Mouse (Mus musculus) thymus, adult 2 months (tissue): ENCODE results near the gene Psap. TPM values are rescaled to one million over a fixed set of nuclear protein-coding genes. Genes with fewer than 3 reads are reported as not detected.

Source experiments
- DNase-seq: peaks from one replicate; pipeline ENCODE4 v3.0.0; 2021
- H3K27ac ChIP-seq: fragments of 200-500 bp; 2 replicates; pipeline ENCODE4 v1.5.1; 2012; ENCODE audit warnings: low read length, control low read depth; ENCODE audit not compliant: control insufficient read depth, insufficient read depth
- H3K27me3 ChIP-seq: fragments of 200-500 bp; 2 replicates; pipeline ENCODE4 v1.6.1; 2012; ENCODE audit warnings: mild to moderate bottlenecking, low read length, moderate library complexity, mixed read lengths; ENCODE audit not compliant: control insufficient read depth, insufficient read depth
- H3K36me3 ChIP-seq: fragments of 200-500 bp; 2 replicates; pipeline ENCODE4 v1.6.1; 2012; ENCODE audit warnings: mild to moderate bottlenecking, low read length, moderate library complexity; ENCODE audit not compliant: control insufficient read depth, insufficient read depth
- H3K4me1 ChIP-seq: fragments of 200-500 bp; replicated peaks from 2 replicates; pipeline ENCODE4 v1.6.1; 2012; ENCODE audit warnings: low read length; ENCODE audit not compliant: control insufficient read depth, insufficient read depth
- H3K4me3 ChIP-seq: fragments of 200-500 bp; 2 replicates; pipeline ENCODE4 v1.5.1; 2012; ENCODE audit warnings: mild to moderate bottlenecking, low read length, control low read depth, moderate library complexity; ENCODE audit not compliant: control insufficient read depth, insufficient read depth
- CTCF ChIP-seq: fragments of 200-500 bp; IDR thresholded peaks from 2 replicates; pipeline ENCODE4 v1.5.1; 2012; ENCODE audit warnings: mild to moderate bottlenecking, control low read depth, low read length, moderate library complexity, borderline replicate concordance; ENCODE audit not compliant: control insufficient read depth, poor library complexity, insufficient read depth; ENCODE audit errors: extremely low read depth
- POLR2A ChIP-seq: fragments of 200-500 bp; IDR thresholded peaks from 2 replicates; pipeline ENCODE4 v1.6.1; 2012; ENCODE audit warnings: mild to moderate bottlenecking, low read length, control low read depth, moderate library complexity; ENCODE audit not compliant: control insufficient read depth, poor library complexity, insufficient read depth; ENCODE audit errors: extremely low read depth
- WGBS: fragments of 180-500 bp; shearing (Covaris S2); methylation state at CpG from one replicate; pipeline ENCODE4 v1.1.7; 2018; 5-methylcytosine and 5-hydroxymethylcytosine counted together
- polyA plus RNA-seq: library from polyadenylated mRNA; depleted of rRNA; stranded (reverse); fragments of >200 nt; gene quantifications from 2 replicates; pipeline ENCODE4 v1.2.3, GENCODE M21; 2012

The Psap gene
- polyA plus RNA-seq, 1 experiment: 1,921 TPM

- TF ChIP-seq CTCF: no peak
- no peak for TF ChIP-seq POLR2A
- no peaks in the 10 kb centered on the region for H3K36me3 ChIP-seq
- no peaks in the 10 kb centered on the region for H3K4me1 ChIP-seq
- no peak for DNase-seq
- H3K27ac ChIP-seq: no peak overlapping the region
- no peaks in the 10 kb centered on the region for H3K27me3 ChIP-seq
- H3K4me3 ChIP-seq: no peak overlapping the region
- WGBS: 83% methylated on average over 4 of the region's 4 CpGs
These were observed 25.2 kb upstream of the Psap start for GRCm38 (mm10) chr10:60252187-60252586.

GRCm38 (mm10) chr10:60252606-60253005 lies 24.8 kb upstream of the Psap start:
- Histone ChIP-seq H3K36me3 (no peaks in the 10 kb centered on the region), H3K27me3 (no peaks in the 10 kb centered on the region), H3K27ac (no peak overlapping the region), H3K4me1 (no peaks in the 10 kb centered on the region), H3K4me3 (no peak overlapping the region)
- DNase-seq: no peak
- TF ChIP-seq CTCF (no peak), POLR2A (no peak)
- 54% methylated on average over 4 of the region's 4 CpGs for WGBS

GRCm38 (mm10) chr10:60256088-60256487 lies 21.3 kb upstream of the Psap start:
- no peaks in the 10 kb centered on the region for H3K27me3 ChIP-seq
- no peaks in the 10 kb centered on the region for H3K36me3 ChIP-seq

GRCm38 (mm10) chr10:60257261-60257825 lies 20.1 kb upstream of the Psap start:
- DNase-seq: no peak
- Histone ChIP-seq H3K4me3 (no peak overlapping the region), H3K4me1 (peaks cover 4% of the 10 kb centered on the region), H3K27me3 (no peaks in the 10 kb centered on the region), H3K36me3 (no peaks in the 10 kb centered on the region), H3K27ac (no peak overlapping the region)
- TF ChIP-seq CTCF (no peak), POLR2A (no peak)
- WGBS: 90% methylated on average over 16 of the region's 16 CpGs

More at GRCm38 (mm10) chr10:60256088-60256487, 21.3 kb upstream of the Psap start:
- no peak overlapping the region for H3K27ac ChIP-seq
- 94% methylated on average over 6 of the region's 6 CpGs for WGBS
- H3K4me1 ChIP-seq: no peaks in the 10 kb centered on the region
- DNase-seq: no peak
- H3K4me3 ChIP-seq: no peak overlapping the region
- TF ChIP-seq CTCF (no peak), POLR2A (no peak)

GRCm38 (mm10) chr10:60260557-60261294 lies 16.7 kb upstream of the Psap start:
- 81% methylated on average over 5 of the region's 5 CpGs for WGBS
- Histone ChIP-seq H3K4me3 (no peak overlapping the region), H3K4me1 (peaks cover 18% of the 10 kb centered on the region), H3K27me3 (no peaks in the 10 kb centered on the region), H3K36me3 (no peaks in the 10 kb centered on the region), H3K27ac (no peak overlapping the region)
- TF ChIP-seq CTCF (no peak), POLR2A (no peak)
- DNase-seq: no peak

GRCm38 (mm10) chr10:60261530-60261929 lies 15.9 kb upstream of the Psap start:
- Histone ChIP-seq H3K36me3 (no peaks in the 10 kb centered on the region), H3K27me3 (no peaks in the 10 kb centered on the region), H3K4me3 (no peak overlapping the region), H3K27ac (no peak overlapping the region), H3K4me1 (peaks cover 18% of the 10 kb centered on the region)
- TF ChIP-seq CTCF: no peak
- TF ChIP-seq POLR2A: no peak
- WGBS: 43% methylated on average over 5 of the region's 5 CpGs
- DNase-seq: no peak
